Mouse (Mus musculus): ENCODE data around the gene She.
"Not testable (repeated sequence)": the region's sequence is repeated elsewhere in the genome, so short reads cannot be mapped to it uniquely, and the experiment has no call there.

She gene

GRCm38 (mm10) chr3:89863276-89863675 is 32.1 kb downstream of the She start:
- not testable (repeated sequence) for DNase-seq (ENCODE audit: low spot score)

GRCm38 (mm10) chr3:89863716-89864509 is 32.7 kb downstream of the She start:
- no peak for DNase-seq (ENCODE audit: low spot score)

GRCm38 (mm10) chr3:89865020-89865419 is 33.9 kb downstream of the She start:
- DNase-seq (ENCODE audit: low spot score) = no peak

GRCm38 (mm10) chr3:89865764-89866163 is 34.6 kb downstream of the She start:
- no peak for DNase-seq (ENCODE audit: low spot score)

- peak; percentile 46 for DNase-seq (ENCODE audit: low spot score)
These were observed 36.5 kb downstream of the She start for GRCm38 (mm10) chr3:89867651-89868050.

GRCm38 (mm10) chr3:89868357-89868756 is 37.2 kb downstream of the She start:
- DNase-seq (ENCODE audit: low spot score) = peak; percentile 48

- DNase-seq (ENCODE audit: low spot score) = no peak
These were observed 37.8 kb downstream of the She start for GRCm38 (mm10) chr3:89868956-89869355.

GRCm38 (mm10) chr3:89869556-89869955 is 38.4 kb downstream of the She start:
- no peak for DNase-seq (ENCODE audit: low spot score)

- no peak for DNase-seq (ENCODE audit: low spot score)
These were observed 39.5 kb downstream of the She start for GRCm38 (mm10) chr3:89870472-89871271.

- no peak for DNase-seq (ENCODE audit: low spot score)
These were observed 40.3 kb downstream of the She start for GRCm38 (mm10) chr3:89871339-89871914.

- peak; percentile 61 for DNase-seq (ENCODE audit: low spot score)
These were observed 41.0 kb downstream of the She start for GRCm38 (mm10) chr3:89872209-89872608.

- DNase-seq (ENCODE audit: low spot score) = peak; percentile 33
These were observed 41.5 kb downstream of the She start for GRCm38 (mm10) chr3:89872684-89873083.

GRCm38 (mm10) chr3:89874076-89874475 is 42.9 kb downstream of the She start:
- DNase-seq (ENCODE audit: low spot score) = no peak

- DNase-seq (ENCODE audit: low spot score) = no peak
These were observed 43.9 kb downstream of the She start for GRCm38 (mm10) chr3:89875021-89875420.

- DNase-seq (ENCODE audit: low spot score) = no peak
These were observed 44.6 kb downstream of the She start for GRCm38 (mm10) chr3:89875781-89876180.

- DNase-seq (ENCODE audit: low spot score) = no peak
These were observed 45.3 kb downstream of the She start for GRCm38 (mm10) chr3:89876469-89876868.

GRCm38 (mm10) chr3:89877129-89877528 is 46.0 kb downstream of the She start:
- DNase-seq (ENCODE audit: low spot score) = no peak

GRCm38 (mm10) chr3:89878456-89878855 is 47.3 kb downstream of the She start:
- no peak for DNase-seq (ENCODE audit: low spot score)

GRCm38 (mm10) chr3:89879326-89879725 is 48.2 kb downstream of the She start:
- no peak for DNase-seq (ENCODE audit: low spot score)

- DNase-seq (ENCODE audit: low spot score) = no peak
These were observed 49.1 kb downstream of the She start for GRCm38 (mm10) chr3:89880036-89880851.

- DNase-seq (ENCODE audit: low spot score) = no peak
These were observed 51.5 kb downstream of the She start for GRCm38 (mm10) chr3:89882556-89883181.
